Mouse (Mus musculus): ENCODE results near the gene Wdr49. TPM values are rescaled to one million over a fixed set of nuclear protein-coding genes. Genes with fewer than 3 reads are reported as not detected.

Wdr49 gene
- polyA plus RNA-seq, 1 experiment: not detected

- no peak for DNase-seq
- 97% methylated on average over 3 of the region's 3 CpGs for WGBS
- TF ChIP-seq CTCF (IDR thresholded peaks at IDR 0.05; ENCODE audit: borderline replicate concordance, control insufficient read depth, extremely low read depth, insufficient read depth, low read length, poor library complexity): no peak
- TF ChIP-seq POLR2A (IDR thresholded peaks at IDR 0.05; ENCODE audit: control insufficient read depth, extremely low read depth, insufficient read depth, low read length, poor library complexity): no peak
- Histone ChIP-seq H3K27me3 (ENCODE audit: control insufficient read depth, insufficient read depth, low read length) (no peaks in the 10 kb centered on the region), H3K27ac (ENCODE audit: control insufficient read depth, insufficient read depth, low read length) (no peak overlapping the region), H3K4me3 (ENCODE audit: control insufficient read depth, insufficient read depth, low read length) (no peak overlapping the region), H3K36me3 (ENCODE audit: control insufficient read depth, insufficient read depth, low read length) (no peaks in the 10 kb centered on the region), H3K4me1 (replicated peaks; ENCODE audit: control insufficient read depth, insufficient read depth, low read length) (no peaks in the 10 kb centered on the region)
Measured at GRCm38 (mm10) chr3:75492913-75493312, 11.0 kb upstream of the Wdr49 start.

GRCm38 (mm10) chr3:75475106-75475505, 6.8 kb downstream of the Wdr49 start:
- no peak overlapping the region for H3K27ac ChIP-seq (ENCODE audit: control insufficient read depth, insufficient read depth, low read length)
- 93% methylated on average over 7 of the region's 7 CpGs for WGBS
- TF ChIP-seq CTCF (IDR thresholded peaks at IDR 0.05; ENCODE audit: borderline replicate concordance, control insufficient read depth, extremely low read depth, insufficient read depth, low read length, poor library complexity) (no peak), POLR2A (IDR thresholded peaks at IDR 0.05; ENCODE audit: control insufficient read depth, extremely low read depth, insufficient read depth, low read length, poor library complexity) (no peak)
- no peaks in the 10 kb centered on the region for H3K27me3 ChIP-seq (ENCODE audit: control insufficient read depth, insufficient read depth, low read length)
- DNase-seq: no peak
- no peak overlapping the region for H3K4me3 ChIP-seq (ENCODE audit: control insufficient read depth, insufficient read depth, low read length)
- H3K36me3 ChIP-seq (ENCODE audit: control insufficient read depth, insufficient read depth, low read length): no peaks in the 10 kb centered on the region
- no peaks in the 10 kb centered on the region for H3K4me1 ChIP-seq (replicated peaks; ENCODE audit: control insufficient read depth, insufficient read depth, low read length)

- Histone ChIP-seq H3K4me1 (replicated peaks; ENCODE audit: control insufficient read depth, insufficient read depth, low read length) (no peaks in the 10 kb centered on the region), H3K4me3 (ENCODE audit: control insufficient read depth, insufficient read depth, low read length) (no peak overlapping the region), H3K27ac (ENCODE audit: control insufficient read depth, insufficient read depth, low read length) (no peak overlapping the region), H3K36me3 (ENCODE audit: control insufficient read depth, insufficient read depth, low read length) (no peaks in the 10 kb centered on the region), H3K27me3 (ENCODE audit: control insufficient read depth, insufficient read depth, low read length) (no peaks in the 10 kb centered on the region)
- no peak for TF ChIP-seq POLR2A (IDR thresholded peaks at IDR 0.05; ENCODE audit: control insufficient read depth, extremely low read depth, insufficient read depth, low read length, poor library complexity)
- no peak for TF ChIP-seq CTCF (IDR thresholded peaks at IDR 0.05; ENCODE audit: borderline replicate concordance, control insufficient read depth, extremely low read depth, insufficient read depth, low read length, poor library complexity)
- no peak for DNase-seq
- WGBS: 95% methylated on average over 7 of the region's 7 CpGs
Measured at GRCm38 (mm10) chr3:75474657-75475056, 7.3 kb downstream of the Wdr49 start.

DNA sequence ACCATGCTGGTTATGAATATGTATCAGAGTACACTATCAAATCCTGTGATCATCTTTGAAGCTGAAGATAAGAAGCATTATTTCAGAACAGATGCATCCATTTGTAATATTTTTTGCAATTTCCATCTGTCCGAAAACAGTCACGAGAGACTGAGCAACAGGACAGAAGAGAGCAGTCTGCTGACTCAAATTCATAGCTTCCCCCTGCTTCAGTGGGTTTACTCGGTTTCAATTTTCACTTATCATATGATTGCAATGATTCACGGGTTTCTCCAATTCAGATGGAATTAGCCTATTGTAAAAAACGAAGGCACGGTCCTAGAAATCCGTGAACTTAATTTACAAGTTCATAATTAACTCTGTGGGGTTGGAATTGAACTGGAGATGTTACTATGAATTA, 13.8 kb downstream of the Wdr49 start:
- Histone ChIP-seq H3K4me1 (replicated peaks; ENCODE audit: control insufficient read depth, insufficient read depth, low read length) (no peaks in the 10 kb centered on the region), H3K27ac (ENCODE audit: control insufficient read depth, insufficient read depth, low read length) (no peak overlapping the region), H3K4me3 (ENCODE audit: control insufficient read depth, insufficient read depth, low read length) (no peak overlapping the region), H3K36me3 (ENCODE audit: control insufficient read depth, insufficient read depth, low read length) (no peaks in the 10 kb centered on the region), H3K27me3 (ENCODE audit: control insufficient read depth, insufficient read depth, low read length) (no peaks in the 10 kb centered on the region)
- DNase-seq: no peak
- WGBS: 90% methylated on average over 7 of the region's 7 CpGs
- TF ChIP-seq CTCF (IDR thresholded peaks at IDR 0.05; ENCODE audit: borderline replicate concordance, control insufficient read depth, extremely low read depth, insufficient read depth, low read length, poor library complexity) (no peak), POLR2A (IDR thresholded peaks at IDR 0.05; ENCODE audit: control insufficient read depth, extremely low read depth, insufficient read depth, low read length, poor library complexity) (no peak)

GRCm38 (mm10) chr3:75430564-75431181, 51.3 kb downstream of the Wdr49 start:
- H3K36me3 ChIP-seq (ENCODE audit: control insufficient read depth, insufficient read depth, low read length): no peaks in the 10 kb centered on the region
- no peaks in the 10 kb centered on the region for H3K27me3 ChIP-seq (ENCODE audit: control insufficient read depth, insufficient read depth, low read length)
- no peaks in the 10 kb centered on the region for H3K4me1 ChIP-seq (replicated peaks; ENCODE audit: control insufficient read depth, insufficient read depth, low read length)
- TF ChIP-seq POLR2A (IDR thresholded peaks at IDR 0.05; ENCODE audit: control insufficient read depth, extremely low read depth, insufficient read depth, low read length, poor library complexity): no peak
- TF ChIP-seq CTCF (IDR thresholded peaks at IDR 0.05; ENCODE audit: borderline replicate concordance, control insufficient read depth, extremely low read depth, insufficient read depth, low read length, poor library complexity): no peak
- no peak overlapping the region for H3K27ac ChIP-seq (ENCODE audit: control insufficient read depth, insufficient read depth, low read length)
- DNase-seq: no peak
- 94% methylated on average over 4 of the region's 4 CpGs for WGBS
- H3K4me3 ChIP-seq (ENCODE audit: control insufficient read depth, insufficient read depth, low read length): no peak overlapping the region

DNA sequence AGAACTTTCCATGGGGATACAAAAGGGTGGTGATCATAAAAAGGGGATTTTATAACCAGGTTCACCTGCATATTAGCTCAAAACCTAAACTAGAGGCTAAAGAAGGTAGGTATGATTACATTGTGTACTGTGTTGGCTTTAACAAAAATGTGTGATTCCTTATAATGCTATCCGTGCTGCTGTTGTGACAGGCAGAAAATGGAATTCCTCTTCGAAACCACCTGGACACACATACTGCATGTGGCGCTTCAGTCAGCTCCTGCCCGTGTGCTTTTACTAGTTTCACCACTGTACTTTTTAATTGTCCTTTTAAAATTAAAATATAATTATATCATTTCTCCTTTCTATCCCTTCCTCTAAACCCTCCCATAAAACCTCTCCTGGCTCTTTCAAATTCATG, 86.0 kb downstream of the Wdr49 start:
- no peaks in the 10 kb centered on the region for H3K27me3 ChIP-seq (ENCODE audit: control insufficient read depth, insufficient read depth, low read length)
- no peak overlapping the region for H3K4me3 ChIP-seq (ENCODE audit: control insufficient read depth, insufficient read depth, low read length)
- 98% methylated on average over 4 of the region's 4 CpGs for WGBS
- DNase-seq: no peak
- TF ChIP-seq POLR2A (IDR thresholded peaks at IDR 0.05; ENCODE audit: control insufficient read depth, extremely low read depth, insufficient read depth, low read length, poor library complexity): no peak
- no peak for TF ChIP-seq CTCF (IDR thresholded peaks at IDR 0.05; ENCODE audit: borderline replicate concordance, control insufficient read depth, extremely low read depth, insufficient read depth, low read length, poor library complexity)
- no peak overlapping the region for H3K27ac ChIP-seq (ENCODE audit: control insufficient read depth, insufficient read depth, low read length)
- H3K36me3 ChIP-seq (ENCODE audit: control insufficient read depth, insufficient read depth, low read length): no peaks in the 10 kb centered on the region
- no peaks in the 10 kb centered on the region for H3K4me1 ChIP-seq (replicated peaks; ENCODE audit: control insufficient read depth, insufficient read depth, low read length)

Data from thymus, adult 2 months (tissue).